Mouse (Mus musculus) lung, adult 2 months (tissue): ENCODE results near the gene Rep15.

ENCODE experiments used
- CTCF ChIP-seq: fragments of 200-500 bp; IDR thresholded peaks from 2 replicates; pipeline ENCODE4 v1.5.1; 2011; ENCODE audit warnings: mild to moderate bottlenecking, low read length, control low read depth; ENCODE audit not compliant: insufficient read depth
- POLR2A ChIP-seq: fragments of 200-500 bp; IDR thresholded peaks from 2 replicates; pipeline ENCODE4 v1.6.1; 2011; ENCODE audit warnings: low read depth, mild to moderate bottlenecking, control low read depth, low read length, borderline replicate concordance; ENCODE audit errors: extremely low read depth

DNA sequence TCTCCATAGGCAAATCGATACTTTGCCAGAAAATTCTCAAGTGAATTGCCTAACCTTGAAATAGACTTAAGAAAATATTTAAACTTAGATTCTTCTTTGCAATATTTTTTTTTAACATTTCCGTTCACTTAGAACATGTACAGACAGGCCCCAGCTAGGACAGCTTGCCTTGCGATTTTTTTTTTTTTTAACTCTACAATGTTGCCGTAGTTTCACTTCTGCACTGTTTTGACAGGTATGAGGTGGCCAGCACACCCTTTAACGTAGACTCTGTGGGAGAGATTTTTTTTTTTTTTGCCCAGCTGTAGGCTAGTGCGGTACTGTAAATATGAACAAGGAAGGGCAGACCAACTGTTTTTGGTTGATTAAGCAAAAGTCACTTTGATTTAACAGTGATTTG lies 22.0 kb upstream of the Rep15 start:
- TF ChIP-seq CTCF (no peak), POLR2A (no peak)
